Mouse (Mus musculus) small intestine, adult 2 months (tissue): ENCODE data around the gene Bbs9.

Source experiments
- CTCF ChIP-seq: fragments of 200-500 bp; IDR thresholded peaks from 2 replicates; pipeline ENCODE4 v1.5.1; 2012; ENCODE audit warnings: low read depth, mild to moderate bottlenecking, control low read depth, inconsistent platforms, low read length, moderate library complexity, mixed read lengths; ENCODE audit not compliant: insufficient replicate concordance, insufficient read length; ENCODE audit errors: extremely low read depth
- POLR2A ChIP-seq: fragments of 200-500 bp; IDR thresholded peaks from 2 replicates; pipeline ENCODE4 v1.6.1; 2012; ENCODE audit warnings: low read depth, mild to moderate bottlenecking, control low read depth, inconsistent platforms, low read length, moderate library complexity

GRCm38 (mm10) chr9:22651619-22652018 lies 176.1 kb downstream of the Bbs9 start:
- no peak for TF ChIP-seq POLR2A
- TF ChIP-seq CTCF, result no peak
